Mouse (Mus musculus) ES-Bruce4 (cell line): Measurements from ENCODE around the gene Syn1. TPM values are rescaled to one million over a fixed set of nuclear protein-coding genes. Genes with fewer than 3 reads are reported as not detected.

Experiments used
- H3K27ac ChIP-seq: 2 replicates; pipeline ENCODE4 v1.5.1; 2012; ENCODE audit warnings: low read length, inconsistent platforms; ENCODE audit not compliant: insufficient read depth
- H3K27me3 ChIP-seq: 2 replicates; pipeline ENCODE4 v1.6.1; 2012; ENCODE audit warnings: mild to moderate bottlenecking, low read length, inconsistent platforms; ENCODE audit not compliant: control insufficient read depth, poor library complexity, insufficient read depth, severe bottlenecking
- H3K36me3 ChIP-seq: 2 replicates; pipeline ENCODE4 v1.6.1; 2012; ENCODE audit warnings: inconsistent platforms, mild to moderate bottlenecking, low read length, moderate library complexity; ENCODE audit not compliant: control insufficient read depth, poor library complexity, insufficient read depth, severe bottlenecking
- H3K4me1 ChIP-seq: one replicate; pipeline ENCODE4 v1.8.1; 2011; ENCODE audit warnings: low read length; ENCODE audit not compliant: control insufficient read depth, insufficient read depth
- H3K4me3 ChIP-seq: 2 replicates; pipeline ENCODE4 v1.5.1; 2011; ENCODE audit warnings: low read depth, mild to moderate bottlenecking, low read length
- H3K9ac ChIP-seq: 2 replicates; pipeline ENCODE4 v1.6.1; 2012; ENCODE audit warnings: low read depth, mild to moderate bottlenecking, inconsistent platforms; ENCODE audit not compliant: poor library complexity, severe bottlenecking
- H3K9me3 ChIP-seq: replicated peaks from 2 replicates; pipeline ENCODE4 v1.6.1; 2012; ENCODE audit warnings: mild to moderate bottlenecking, low read length, inconsistent platforms; ENCODE audit not compliant: control insufficient read depth, poor library complexity, insufficient read depth, severe bottlenecking
- CTCF ChIP-seq: IDR thresholded peaks from one replicate; pipeline ENCODE4 v1.8.1; 2011; ENCODE audit warnings: low read depth, low read length
- EP300 ChIP-seq: IDR thresholded peaks from 2 replicates; pipeline ENCODE4 v1.6.1; 2011; ENCODE audit warnings: low read depth, low read length; ENCODE audit not compliant: insufficient read depth
- POLR2A ChIP-seq: IDR thresholded peaks from one replicate; pipeline ENCODE4 v1.8.1; 2011; ENCODE audit warnings: low read length; ENCODE audit not compliant: insufficient read depth
- polyA plus RNA-seq: library from polyadenylated mRNA; stranded (reverse); fragments of >200 nt; gene quantifications from 2 replicates; pipeline ENCODE4 v1.2.4, GENCODE M21; 2011; ENCODE audit warnings: low read depth; ENCODE audit not compliant: missing spikeins, insufficient read depth, insufficient read length

The Syn1 gene
- polyA plus RNA-seq, 1 experiment = 4.9 TPM

DNA sequence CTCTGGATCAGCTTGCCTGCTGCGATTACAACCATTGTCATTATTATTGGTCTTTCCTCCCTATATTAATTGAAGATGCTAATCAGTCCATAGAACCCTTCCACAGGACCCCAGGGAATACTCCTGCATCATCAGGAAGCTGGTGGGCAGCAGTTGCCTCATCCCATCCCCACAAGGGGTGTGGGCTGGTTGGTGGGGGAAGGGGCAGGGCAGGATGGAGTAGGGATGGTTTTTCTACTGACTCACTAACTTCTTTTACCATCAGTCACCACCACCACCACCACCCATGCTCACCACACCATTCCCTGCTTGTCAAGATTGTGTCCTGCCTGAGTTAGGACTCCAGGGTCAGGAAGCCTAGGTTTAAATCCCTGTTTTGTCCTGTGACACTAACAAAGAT is 51.6 kb downstream of the Syn1 start:
- Histone ChIP-seq H3K27me3 (no peaks in the 10 kb centered on the region), H3K9me3 (no peaks in the 10 kb centered on the region), H3K27ac (0 out of 2 replicates have a peak overlapping the region, but pooled peaks have one; percentile 52), H3K4me1 (peaks cover 2% of the 10 kb centered on the region), H3K36me3 (no peaks in the 10 kb centered on the region), H3K4me3 (no peak overlapping the region), H3K9ac (no peak overlapping the region; the same call in 1 of the 2 replicates)
- TF ChIP-seq EP300 = no peak
- TF ChIP-seq POLR2A = no peak
- no peak for TF ChIP-seq CTCF

GRCm38 (mm10) chrX:20868091-20868490 is 52.7 kb downstream of the Syn1 start:
- Histone ChIP-seq H3K27ac (no peak overlapping the region), H3K9me3 (no peaks in the 10 kb centered on the region), H3K36me3 (no peaks in the 10 kb centered on the region), H3K9ac (no peak overlapping the region), H3K27me3 (no peaks in the 10 kb centered on the region), H3K4me1 (peaks cover 2% of the 10 kb centered on the region), H3K4me3 (no peak overlapping the region)
- TF ChIP-seq POLR2A (no peak), EP300 (no peak), CTCF (no peak)

DNA sequence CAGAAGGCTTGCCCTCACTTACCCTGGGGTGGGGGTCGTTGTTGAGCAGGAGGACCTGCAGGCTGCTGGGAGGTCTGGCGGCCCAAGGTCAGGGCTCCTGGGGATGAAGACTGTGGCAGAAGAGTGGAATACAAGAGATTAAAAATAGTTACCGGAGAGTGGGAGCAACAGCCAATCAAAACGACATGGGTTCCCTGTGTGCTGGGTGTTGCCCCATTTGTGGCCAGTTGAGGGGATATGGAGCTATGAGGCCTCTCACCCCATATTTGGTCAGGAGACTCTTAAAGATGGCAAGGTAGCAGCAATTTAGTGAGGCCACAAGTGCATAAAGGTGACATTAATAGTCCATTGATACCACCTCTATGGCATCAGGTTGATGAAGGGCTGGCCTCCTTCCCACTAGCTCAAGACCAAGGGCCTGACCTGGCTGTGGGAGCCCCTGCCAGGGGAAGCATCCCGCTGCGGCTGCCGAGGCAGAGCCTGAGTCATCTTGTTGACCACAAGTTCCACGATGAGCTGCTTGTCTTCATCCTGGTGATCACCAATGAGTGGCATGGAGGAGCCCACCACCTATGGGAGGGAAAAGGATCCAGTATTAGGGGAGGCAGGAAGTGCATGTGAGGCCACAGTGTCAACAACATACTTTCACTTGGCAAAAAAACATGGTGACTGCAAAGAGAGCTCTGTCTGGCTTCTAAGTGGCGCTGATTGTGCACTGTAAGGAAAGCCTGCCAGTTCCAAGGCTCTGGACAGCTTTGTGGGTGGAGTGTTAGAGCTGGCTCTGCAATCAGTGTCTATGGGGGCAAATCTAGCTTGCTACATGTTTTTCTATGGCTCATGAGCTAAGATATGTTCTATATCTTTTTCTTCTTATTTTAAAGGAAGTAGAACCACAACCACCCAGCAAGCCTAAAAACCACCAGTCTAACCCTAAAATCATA is 57.4 kb downstream of the Syn1 start:
- TF ChIP-seq EP300 = no peak
- no peak for TF ChIP-seq CTCF
- TF ChIP-seq POLR2A = no peak
- Histone ChIP-seq H3K9me3 (no peaks in the 10 kb centered on the region), H3K27me3 (no peaks in the 10 kb centered on the region), H3K36me3 (no peaks in the 10 kb centered on the region), H3K27ac (no peak overlapping the region), H3K4me3 (peak overlapping the region; percentile 48), H3K4me1 (no peaks in the 10 kb centered on the region), H3K9ac (peak overlapping the region; percentile 61)

GRCm38 (mm10) chrX:20862105-20863065 is 58.4 kb downstream of the Syn1 start:
- Histone ChIP-seq H3K4me1 (no peaks in the 10 kb centered on the region), H3K27ac (peak overlapping the region; percentile 82), H3K9ac (peak overlapping the region; percentile 61), H3K4me3 (peak overlapping the region; percentile 48), H3K36me3 (0 out of 2 replicates have a peak, but pooled peaks cover 5% of the 10 kb centered on the region), H3K27me3 (no peaks in the 10 kb centered on the region), H3K9me3 (no peaks in the 10 kb centered on the region)
- TF ChIP-seq CTCF = no peak

DNA sequence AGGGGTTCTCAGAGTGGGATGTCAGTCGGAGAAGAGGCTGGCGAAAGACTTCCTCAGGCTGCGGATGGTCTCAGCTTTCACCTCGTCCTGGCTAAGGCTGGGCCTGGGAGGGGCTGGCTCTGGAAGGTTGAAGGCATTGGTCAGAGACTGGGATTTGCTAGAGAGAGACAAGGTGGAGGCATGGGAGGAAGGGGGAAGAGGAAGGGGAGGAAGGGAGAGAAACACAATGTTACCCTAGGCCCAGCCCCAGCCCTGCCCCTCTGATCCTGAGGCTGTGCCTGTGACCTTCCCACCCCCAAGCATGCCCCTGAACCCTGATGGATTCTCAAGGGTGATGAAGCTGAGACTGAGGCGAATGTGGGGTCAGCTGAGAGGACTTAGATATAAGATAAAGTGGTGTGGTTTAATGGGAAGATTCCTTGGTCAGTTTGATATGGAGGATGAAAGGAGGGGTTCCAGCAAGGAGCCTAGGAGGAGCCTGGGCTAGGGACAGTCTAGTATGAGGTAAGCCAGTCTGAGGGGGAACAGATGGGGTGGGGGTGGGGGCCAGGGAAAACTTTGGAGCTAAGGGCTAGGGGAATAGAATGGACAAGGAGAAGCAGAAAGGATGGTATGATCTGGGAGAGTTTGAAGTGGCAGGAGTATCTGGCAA is 59.2 kb downstream of the Syn1 start:
- peak overlapping the region; percentile 82; the same call in 1 of the 2 replicates for H3K27ac ChIP-seq
- H3K4me1 ChIP-seq = no peaks in the 10 kb centered on the region
- no peaks in the 10 kb centered on the region for H3K27me3 ChIP-seq
- no peak overlapping the region for H3K4me3 ChIP-seq
- H3K9me3 ChIP-seq = no peaks in the 10 kb centered on the region
- TF ChIP-seq POLR2A = no peak
- no peak for TF ChIP-seq CTCF
- TF ChIP-seq EP300 = no peak
- no peak overlapping the region for H3K9ac ChIP-seq
- peaks cover 6% of the 10 kb centered on the region; the same call in 1 of the 2 replicates for H3K36me3 ChIP-seq
